Mouse (Mus musculus): Measurements from ENCODE around the gene Evpl. TPM values are rescaled to one million over a fixed set of nuclear protein-coding genes. Genes with fewer than 3 reads are reported as not detected.

The Evpl gene
- polyA plus RNA-seq, 1 experiment from 2014 or later = 1.2 TPM

DNA sequence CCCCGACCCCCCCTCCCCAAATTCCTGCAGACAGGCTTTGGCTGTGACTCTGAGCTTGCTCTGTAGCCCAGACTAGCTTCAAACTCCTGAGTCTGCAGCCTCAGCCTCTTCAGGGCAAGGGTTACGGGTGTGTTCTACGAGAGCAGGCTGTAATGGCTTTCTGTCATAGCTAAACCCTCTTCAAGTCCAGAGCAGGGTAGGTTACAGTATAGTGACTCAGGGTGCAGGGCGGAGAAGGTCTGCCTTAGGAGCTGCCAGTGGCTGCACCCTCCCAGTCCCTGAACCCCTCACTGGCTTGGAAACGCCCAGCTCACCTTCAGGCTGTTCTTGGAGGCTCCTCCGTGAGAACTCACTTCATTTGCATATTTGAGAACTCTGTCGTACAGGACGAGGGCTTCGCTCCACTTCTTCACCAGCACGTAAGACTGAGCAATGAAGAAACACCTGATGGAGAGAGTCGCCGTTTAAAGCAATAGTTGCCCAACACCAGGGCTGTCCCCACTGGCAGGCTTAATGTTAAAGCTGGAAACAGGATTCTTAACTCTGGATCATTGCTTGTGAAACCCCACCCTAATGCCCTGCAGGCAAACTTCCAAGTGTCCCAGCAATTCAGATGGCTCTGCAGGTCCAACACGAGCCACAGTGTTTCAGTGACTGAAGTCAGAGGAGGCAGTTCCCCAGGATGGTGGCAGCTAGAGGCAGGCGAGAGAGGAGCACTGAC is 9.8 kb upstream of the Evpl start:
- Histone ChIP-seq H3K4me1 (ENCODE audit: control insufficient read depth, insufficient read depth, low read length) (peaks cover 5% of the 10 kb centered on the region; the same call in 1 of the 2 replicates), H3K9ac (ENCODE audit: low read length) (no peak overlapping the region), H3K4me2 (ENCODE audit: low read depth, low read length) (no peak overlapping the region), H3K36me3 (ENCODE audit: control insufficient read depth, insufficient read depth) (peaks cover 66% of the 10 kb centered on the region), H3K27ac (ENCODE audit: low read length) (no peak overlapping the region), H3K27me3 (ENCODE audit: control insufficient read depth, insufficient read depth, low read length) (no peaks in the 10 kb centered on the region), H3K4me3 (ENCODE audit: low read length) (no peak overlapping the region), H3K9me3 (replicated peaks; ENCODE audit: control insufficient read depth, low read length) (no peaks in the 10 kb centered on the region)
- 82% methylated on average over 14 of the region's 14 CpGs for WGBS
- no peak for ATAC-seq (replicated peaks; ENCODE audit: extremely low read depth, insufficient read depth, low FRiP score)

DNA sequence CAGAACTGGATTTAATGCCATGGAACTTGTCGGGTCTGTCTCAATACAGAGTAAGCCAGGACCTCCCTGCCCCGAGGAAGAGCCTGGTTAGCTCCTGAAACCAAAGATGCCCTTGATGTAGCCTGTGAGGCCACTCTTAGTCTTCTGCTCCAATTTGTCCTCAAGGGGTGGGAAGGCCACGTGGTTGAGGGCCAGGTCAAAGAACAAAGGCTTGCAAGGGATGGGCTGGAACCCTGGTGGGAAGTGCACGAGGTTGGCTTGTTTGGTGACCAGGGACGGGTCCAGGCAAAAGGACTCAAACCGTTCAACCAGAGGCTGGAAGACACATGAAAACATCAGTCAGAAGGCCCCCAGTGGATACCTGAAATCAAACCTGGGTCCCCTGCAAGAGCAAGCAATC is 7.7 kb upstream of the Evpl start:
- H3K9ac ChIP-seq (ENCODE audit: low read length) = no peak overlapping the region
- H3K27ac ChIP-seq (ENCODE audit: low read length) = no peak overlapping the region
- peaks cover 53% of the 10 kb centered on the region for H3K36me3 ChIP-seq (ENCODE audit: control insufficient read depth, insufficient read depth)
- H3K4me3 ChIP-seq (ENCODE audit: low read length) = no peak overlapping the region
- WGBS = 77% methylated on average over 6 of the region's 6 CpGs
- H3K4me2 ChIP-seq (ENCODE audit: low read depth, low read length) = no peak overlapping the region
- no peaks in the 10 kb centered on the region for H3K27me3 ChIP-seq (ENCODE audit: control insufficient read depth, insufficient read depth, low read length)
- no peak for ATAC-seq (replicated peaks; ENCODE audit: extremely low read depth, insufficient read depth, low FRiP score)
- H3K4me1 ChIP-seq (ENCODE audit: control insufficient read depth, insufficient read depth, low read length) = no peaks in the 10 kb centered on the region
- H3K9me3 ChIP-seq (replicated peaks; ENCODE audit: control insufficient read depth, low read length) = no peaks in the 10 kb centered on the region

DNA sequence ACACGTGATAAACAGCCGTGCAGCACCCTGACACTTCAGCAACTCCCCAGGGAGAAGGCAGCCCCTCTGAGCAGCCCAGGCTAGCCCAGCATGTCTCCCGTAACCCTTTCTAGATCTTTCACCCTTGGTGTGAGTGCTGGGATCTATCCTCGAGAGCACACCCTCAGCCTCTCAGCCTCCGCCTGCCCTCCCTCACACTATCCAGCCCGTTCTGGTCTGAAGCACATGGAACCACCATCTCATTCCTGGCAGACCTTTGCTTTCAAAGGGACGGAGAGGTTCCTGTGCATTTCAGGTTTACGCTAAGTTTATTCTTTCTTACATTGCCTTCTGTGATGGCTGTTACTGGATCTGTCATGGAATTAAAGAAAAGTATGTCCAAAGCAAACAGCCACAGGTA is 6.7 kb upstream of the Evpl start:
- 82% methylated on average over 8 of the region's 8 CpGs for WGBS

DNA sequence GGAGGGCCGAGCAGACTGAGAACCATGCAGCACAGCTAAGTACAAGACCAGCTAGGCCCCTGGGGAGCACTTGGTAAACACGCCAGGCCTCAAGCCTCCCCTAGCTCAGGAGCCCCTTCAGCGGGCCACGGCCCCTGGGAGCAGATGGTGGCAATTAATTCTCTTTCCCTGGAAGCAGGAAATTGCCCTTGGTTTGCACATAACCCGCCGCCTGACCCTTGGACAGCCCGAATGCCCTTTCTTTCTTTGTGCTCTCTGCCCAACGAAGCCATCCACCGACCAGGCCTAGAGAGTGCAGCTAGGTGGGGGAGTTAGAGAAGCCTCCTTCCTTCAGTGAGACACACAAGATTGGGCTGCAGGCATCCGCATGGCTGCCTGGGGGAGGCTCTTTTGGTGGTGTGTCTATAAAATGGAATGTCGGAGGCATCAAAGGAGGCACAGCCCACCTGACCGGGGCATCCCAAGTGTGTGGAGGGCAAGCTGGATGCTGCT is 3.9 kb upstream of the Evpl start:
- WGBS = 51% methylated on average over 12 of the region's 12 CpGs
- Histone ChIP-seq H3K36me3 (ENCODE audit: control insufficient read depth, insufficient read depth) (peaks cover 20% of the 10 kb centered on the region), H3K27ac (ENCODE audit: low read length) (no peak overlapping the region), H3K4me2 (ENCODE audit: low read depth, low read length) (no peak overlapping the region), H3K9me3 (replicated peaks; ENCODE audit: control insufficient read depth, low read length) (no peaks in the 10 kb centered on the region), H3K4me1 (ENCODE audit: control insufficient read depth, insufficient read depth, low read length) (no peaks in the 10 kb centered on the region), H3K9ac (ENCODE audit: low read length) (no peak overlapping the region), H3K27me3 (ENCODE audit: control insufficient read depth, insufficient read depth, low read length) (peaks cover 8% of the 10 kb centered on the region), H3K4me3 (ENCODE audit: low read length) (no peak overlapping the region)
- no peak for ATAC-seq (replicated peaks; ENCODE audit: extremely low read depth, insufficient read depth, low FRiP score)

More for the DNA sequence above, 6.7 kb upstream of the Evpl start:
- Histone ChIP-seq H3K9me3 (replicated peaks; ENCODE audit: control insufficient read depth, low read length) (no peaks in the 10 kb centered on the region), H3K4me1 (ENCODE audit: control insufficient read depth, insufficient read depth, low read length) (no peaks in the 10 kb centered on the region), H3K4me3 (ENCODE audit: low read length) (no peak overlapping the region), H3K9ac (ENCODE audit: low read length) (no peak overlapping the region), H3K27ac (ENCODE audit: low read length) (no peak overlapping the region), H3K27me3 (ENCODE audit: control insufficient read depth, insufficient read depth, low read length) (no peaks in the 10 kb centered on the region), H3K4me2 (ENCODE audit: low read depth, low read length) (no peak overlapping the region), H3K36me3 (ENCODE audit: control insufficient read depth, insufficient read depth) (peaks cover 42% of the 10 kb centered on the region)
- ATAC-seq (replicated peaks; ENCODE audit: extremely low read depth, insufficient read depth, low FRiP score) = no peak

DNA sequence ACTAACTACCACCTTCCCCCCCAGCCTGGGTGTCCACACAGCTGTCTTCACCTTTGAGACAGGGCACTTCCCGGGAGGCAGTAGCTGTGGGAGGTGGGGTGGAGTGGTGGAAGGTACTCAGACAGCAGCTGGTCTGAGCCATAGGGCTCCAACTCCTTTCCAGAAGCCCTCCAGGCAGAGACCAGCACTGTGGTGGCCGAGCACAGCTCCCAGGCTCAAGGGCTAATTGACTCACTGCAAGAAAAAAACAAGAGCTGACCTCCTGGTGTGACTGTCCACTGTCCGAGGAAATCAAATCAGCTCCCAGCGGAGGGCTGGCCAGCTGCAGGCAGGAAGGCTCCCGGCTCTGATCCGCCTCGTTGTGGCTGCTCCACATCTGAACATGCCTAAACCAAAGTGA is 1.9 kb upstream of the Evpl start:
- Histone ChIP-seq H3K4me1 (ENCODE audit: control insufficient read depth, insufficient read depth, low read length) (no peaks in the 10 kb centered on the region), H3K9me3 (replicated peaks; ENCODE audit: control insufficient read depth, low read length) (no peaks in the 10 kb centered on the region), H3K9ac (ENCODE audit: low read length) (no peak overlapping the region), H3K36me3 (ENCODE audit: control insufficient read depth, insufficient read depth) (0 out of 2 replicates have a peak, but pooled peaks cover under 1% of the 10 kb centered on the region), H3K4me2 (ENCODE audit: low read depth, low read length) (no peak overlapping the region), H3K27ac (ENCODE audit: low read length) (no peak overlapping the region), H3K27me3 (ENCODE audit: control insufficient read depth, insufficient read depth, low read length) (peaks cover 11% of the 10 kb centered on the region), H3K4me3 (ENCODE audit: low read length) (no peak overlapping the region)
- ATAC-seq (replicated peaks; ENCODE audit: extremely low read depth, insufficient read depth, low FRiP score) = no peak
- 32% methylated on average over 7 of the region's 7 CpGs for WGBS

DNA sequence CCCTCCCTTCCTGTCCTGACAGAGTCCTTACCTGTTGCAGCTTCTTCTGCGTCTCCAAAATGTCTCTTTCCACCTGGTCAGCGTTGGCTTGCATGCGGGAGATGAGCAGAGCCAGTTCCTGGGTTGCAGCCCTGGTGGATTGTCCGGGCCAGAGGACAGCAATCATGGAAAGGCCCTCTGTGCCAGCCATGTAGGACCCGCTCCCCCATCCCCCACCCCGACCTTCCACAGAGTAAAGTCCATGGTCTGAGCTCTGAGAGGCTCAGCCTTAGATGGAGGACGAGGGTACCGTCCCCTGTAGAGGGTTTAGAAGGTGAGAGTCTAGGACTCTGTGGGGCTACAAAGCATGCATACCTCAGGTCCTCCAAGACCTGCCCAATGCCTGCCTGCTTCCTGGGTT is 3.0 kb downstream of the Evpl start:
- Histone ChIP-seq H3K27me3 (ENCODE audit: control insufficient read depth, insufficient read depth, low read length) (peaks cover 21% of the 10 kb centered on the region), H3K4me2 (ENCODE audit: low read depth, low read length) (no peak overlapping the region), H3K36me3 (ENCODE audit: control insufficient read depth, insufficient read depth) (no peaks in the 10 kb centered on the region), H3K9me3 (replicated peaks; ENCODE audit: control insufficient read depth, low read length) (no peaks in the 10 kb centered on the region), H3K9ac (ENCODE audit: low read length) (no peak overlapping the region), H3K4me1 (ENCODE audit: control insufficient read depth, insufficient read depth, low read length) (no peaks in the 10 kb centered on the region), H3K4me3 (ENCODE audit: low read length) (no peak overlapping the region), H3K27ac (ENCODE audit: low read length) (no peak overlapping the region)
- no peak for ATAC-seq (replicated peaks; ENCODE audit: extremely low read depth, insufficient read depth, low FRiP score)
- 79% methylated on average over 8 of the region's 8 CpGs for WGBS

DNA sequence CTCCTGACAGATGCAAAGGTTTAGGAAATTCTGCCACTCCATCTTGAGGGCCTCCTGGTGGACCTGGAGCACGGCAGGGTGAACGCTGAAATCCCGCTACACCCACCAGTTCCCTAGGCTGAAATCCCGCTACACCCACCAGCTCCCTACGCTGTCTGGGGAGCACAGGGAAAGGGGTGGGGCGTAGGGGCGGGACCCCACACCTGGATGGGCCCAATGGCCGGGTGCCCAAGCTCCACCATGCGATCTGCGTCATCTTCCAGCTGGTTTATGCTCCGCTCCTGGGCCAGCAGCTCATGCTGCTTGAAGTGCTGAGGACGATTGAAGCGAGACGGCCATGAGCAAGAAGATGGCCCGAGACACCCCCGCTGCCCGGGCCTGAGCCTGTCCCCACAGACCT is 5.5 kb downstream of the Evpl start:
- Histone ChIP-seq H3K36me3 (ENCODE audit: control insufficient read depth, insufficient read depth) (no peaks in the 10 kb centered on the region), H3K27me3 (ENCODE audit: control insufficient read depth, insufficient read depth, low read length) (peaks cover 14% of the 10 kb centered on the region), H3K27ac (ENCODE audit: low read length) (no peak overlapping the region), H3K4me1 (ENCODE audit: control insufficient read depth, insufficient read depth, low read length) (no peaks in the 10 kb centered on the region), H3K4me2 (ENCODE audit: low read depth, low read length) (peak overlapping the region; percentile 14), H3K4me3 (ENCODE audit: low read length) (no peak overlapping the region), H3K9me3 (replicated peaks; ENCODE audit: control insufficient read depth, low read length) (no peaks in the 10 kb centered on the region), H3K9ac (ENCODE audit: low read length) (no peak overlapping the region)
- 28% methylated on average over 17 of the region's 17 CpGs for whole genome bisulfite sequencing
- ATAC-seq (replicated peaks; ENCODE audit: extremely low read depth, insufficient read depth, low FRiP score) = no peak

DNA sequence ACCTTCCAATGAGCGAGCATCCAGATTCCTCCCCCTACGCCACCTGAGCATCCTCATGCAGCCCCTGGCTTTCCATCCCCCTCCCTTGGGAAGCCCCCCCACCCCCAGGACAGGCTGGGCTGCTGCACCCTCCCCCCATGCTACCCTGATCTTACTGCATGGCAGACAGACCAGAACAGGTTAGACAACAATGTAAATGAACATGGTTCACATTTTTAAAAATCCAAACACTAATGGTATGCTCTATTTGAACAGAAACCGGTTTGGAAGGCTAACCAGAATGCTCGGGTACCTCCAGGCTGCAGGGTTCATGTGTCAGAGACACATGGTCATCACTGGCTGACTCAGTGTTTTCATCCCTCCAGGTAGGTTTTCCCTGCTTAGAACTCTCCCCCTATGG is 9.2 kb downstream of the Evpl start:
- no peak overlapping the region for H3K27ac ChIP-seq (ENCODE audit: low read length)
- no peaks in the 10 kb centered on the region for H3K36me3 ChIP-seq (ENCODE audit: control insufficient read depth, insufficient read depth)
- no peak overlapping the region for H3K4me3 ChIP-seq (ENCODE audit: low read length)
- H3K4me2 ChIP-seq (ENCODE audit: low read depth, low read length) = no peak overlapping the region
- peaks cover 15% of the 10 kb centered on the region for H3K27me3 ChIP-seq (ENCODE audit: control insufficient read depth, insufficient read depth, low read length)
- H3K9ac ChIP-seq (ENCODE audit: low read length) = no peak overlapping the region
- WGBS = 68% methylated on average over 4 of the region's 4 CpGs
- H3K4me1 ChIP-seq (ENCODE audit: control insufficient read depth, insufficient read depth, low read length) = no peaks in the 10 kb centered on the region
- ATAC-seq (replicated peaks; ENCODE audit: extremely low read depth, insufficient read depth, low FRiP score) = no peak
- H3K9me3 ChIP-seq (replicated peaks; ENCODE audit: control insufficient read depth, low read length) = no peaks in the 10 kb centered on the region

DNA sequence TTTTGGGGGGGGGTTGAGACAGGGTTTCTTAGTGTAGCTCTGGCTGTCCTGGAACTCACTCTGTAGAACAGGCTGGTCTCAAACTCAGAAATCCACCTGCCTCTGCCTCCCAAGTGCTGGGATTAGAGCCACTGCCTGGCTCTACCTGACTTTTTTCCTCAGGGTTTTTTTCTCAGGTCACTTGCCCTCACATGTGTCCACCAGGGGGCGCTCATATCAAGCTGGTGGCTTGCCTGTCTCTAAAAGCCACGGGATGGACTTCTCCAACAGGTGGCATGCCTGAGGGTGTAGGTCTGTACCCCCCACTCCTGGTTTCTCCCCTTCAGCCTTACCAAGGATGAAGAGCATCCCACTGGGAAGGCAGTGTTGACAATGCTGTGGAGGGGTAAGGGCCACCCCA is 11.5 kb downstream of the Evpl start:
- H3K4me2 ChIP-seq (ENCODE audit: low read depth, low read length) = no peak overlapping the region
- H3K9me3 ChIP-seq (replicated peaks; ENCODE audit: control insufficient read depth, low read length) = peaks cover 5% of the 10 kb centered on the region
- no peak overlapping the region for H3K4me3 ChIP-seq (ENCODE audit: low read length)
- H3K36me3 ChIP-seq (ENCODE audit: control insufficient read depth, insufficient read depth) = no peaks in the 10 kb centered on the region
- H3K27me3 ChIP-seq (ENCODE audit: control insufficient read depth, insufficient read depth, low read length) = peaks cover 27% of the 10 kb centered on the region
- H3K27ac ChIP-seq (ENCODE audit: low read length) = no peak overlapping the region
- ATAC-seq (replicated peaks; ENCODE audit: extremely low read depth, insufficient read depth, low FRiP score) = no peak
- 4% methylated on average over 2 of the region's 2 CpGs for WGBS
- peaks cover 9% of the 10 kb centered on the region for H3K4me1 ChIP-seq (ENCODE audit: control insufficient read depth, insufficient read depth, low read length)
- H3K9ac ChIP-seq (ENCODE audit: low read length) = no peak overlapping the region
